Mouse (Mus musculus) E14TG2a.4 (cell line): Measurements from ENCODE around the gene Sema6c.

Source experiments
- CTCF ChIP-seq: conservative IDR thresholded peaks from 2 replicates; pipeline ENCODE4 v1.5.1; 2014; ENCODE audit warnings: low read length
- NANOG ChIP-seq: IDR thresholded peaks from 2 replicates; pipeline ENCODE4 v1.6.1; 2014; ENCODE audit warnings: borderline replicate concordance, low read length, mixed read lengths

- no peak for TF ChIP-seq CTCF
- TF ChIP-seq NANOG, result no peak
Measured at GRCm38 (mm10) chr3:95178948-95179347, 18.7 kb downstream of the Sema6c start.
